Mouse (Mus musculus): ENCODE results near the gene Qrich2. TPM values are rescaled to one million over a fixed set of nuclear protein-coding genes. Genes with fewer than 3 reads are reported as not detected.
"Not testable (repeated sequence)": the region's sequence is repeated elsewhere in the genome, so short reads cannot be mapped to it uniquely, and the experiment has no call there.

Qrich2 gene
- polyA plus RNA-seq, 1 experiment from 2014 or later: not detected

GRCm38 (mm10) chr11:116470896-116471295 lies 4.9 kb upstream of the Qrich2 start:
- Histone ChIP-seq H3K9me3 (no peaks in the 10 kb centered on the region), H3K4me2 (no peak overlapping the region), H3K36me3 (peaks cover 70% of the 10 kb centered on the region), H3K4me3 (no peak overlapping the region), H3K27ac (replicated peaks) (peak overlapping the region; percentile 81), H3K4me1 (peaks cover 10% of the 10 kb centered on the region), H3K9ac (peak overlapping the region; percentile 44; the same call in 1 of the 2 replicates), H3K27me3 (replicated peaks) (0 out of 2 replicates have a peak, but pooled peaks cover 3% of the 10 kb centered on the region)
- ATAC-seq (ENCODE audit: extremely low read depth, insufficient number of reproducible peaks, low FRiP score, low TSS enrichment): no peak
- 46% methylated on average over 4 of the region's 4 CpGs for WGBS

- Histone ChIP-seq H3K4me1 (peaks cover 10% of the 10 kb centered on the region), H3K27me3 (replicated peaks) (peaks cover 9% of the 10 kb centered on the region; the same call in 1 of the 2 replicates), H3K27ac (replicated peaks) (peak overlapping the region; percentile 81), H3K4me2 (no peak overlapping the region), H3K9me3 (no peaks in the 10 kb centered on the region), H3K36me3 (peaks cover 63% of the 10 kb centered on the region), H3K4me3 (no peak overlapping the region), H3K9ac (peak overlapping the region; percentile 44; the same call in 1 of the 2 replicates)
- ATAC-seq (ENCODE audit: extremely low read depth, insufficient number of reproducible peaks, low FRiP score, low TSS enrichment): no peak
- 83% methylated on average over 3 of the region's 3 CpGs for WGBS
These were observed 4.2 kb upstream of the Qrich2 start for GRCm38 (mm10) chr11:116470249-116470648.

- not testable (repeated sequence) for H3K9me3 ChIP-seq; H3K27ac ChIP-seq (replicated peaks); H3K4me1 ChIP-seq; H3K4me2 ChIP-seq; ATAC-seq (ENCODE audit: extremely low read depth, insufficient number of reproducible peaks, low FRiP score, low TSS enrichment); H3K4me3 ChIP-seq; H3K9ac ChIP-seq
- H3K36me3 ChIP-seq: peaks cover 44% of the 10 kb centered on the region
- 75% methylated on average over 3 of the region's 3 CpGs for WGBS
- H3K27me3 ChIP-seq (replicated peaks): peaks cover 12% of the 10 kb centered on the region; the same call in 1 of the 2 replicates
These were observed 2.3 kb upstream of the Qrich2 start for GRCm38 (mm10) chr11:116468338-116468737.

GRCm38 (mm10) chr11:116463833-116464232 lies 2.2 kb downstream of the Qrich2 start:
- Histone ChIP-seq H3K27me3 (replicated peaks) (peaks cover 12% of the 10 kb centered on the region; the same call in 1 of the 2 replicates), H3K4me3 (no peak overlapping the region), H3K36me3 (no peaks in the 10 kb centered on the region), H3K4me2 (no peak overlapping the region), H3K9me3 (no peaks in the 10 kb centered on the region), H3K27ac (replicated peaks) (no peak overlapping the region), H3K4me1 (no peaks in the 10 kb centered on the region), H3K9ac (no peak overlapping the region)
- 4% methylated on average over 2 of the region's 2 CpGs for WGBS
- ATAC-seq (ENCODE audit: extremely low read depth, insufficient number of reproducible peaks, low FRiP score, low TSS enrichment): no peak; the same call in 1 of the 2 replicates

GRCm38 (mm10) chr11:116463338-116463737 lies 2.7 kb downstream of the Qrich2 start:
- ATAC-seq (ENCODE audit: extremely low read depth, insufficient number of reproducible peaks, low FRiP score, low TSS enrichment): no peak
- Histone ChIP-seq H3K9ac (0 out of 2 replicates have a peak overlapping the region, but pooled peaks have one; percentile 21), H3K36me3 (no peaks in the 10 kb centered on the region), H3K9me3 (no peaks in the 10 kb centered on the region), H3K27ac (replicated peaks) (no peak overlapping the region), H3K27me3 (replicated peaks) (peaks cover 12% of the 10 kb centered on the region; the same call in 1 of the 2 replicates), H3K4me2 (no peak overlapping the region), H3K4me3 (no peak overlapping the region), H3K4me1 (no peaks in the 10 kb centered on the region)
- WGBS: 56% methylated on average over 5 of the region's 5 CpGs

GRCm38 (mm10) chr11:116459786-116460185 lies 6.3 kb downstream of the Qrich2 start:
- peaks cover 19% of the 10 kb centered on the region for H3K27me3 ChIP-seq (replicated peaks)
- H3K4me3 ChIP-seq: no peak overlapping the region
- no peaks in the 10 kb centered on the region for H3K4me1 ChIP-seq
- H3K27ac ChIP-seq (replicated peaks): no peak overlapping the region
- no peak overlapping the region for H3K4me2 ChIP-seq
- no peak overlapping the region for H3K9ac ChIP-seq
- H3K36me3 ChIP-seq: no peaks in the 10 kb centered on the region
- ATAC-seq (ENCODE audit: extremely low read depth, insufficient number of reproducible peaks, low FRiP score, low TSS enrichment): no peak
- 58% methylated on average over 4 of the region's 4 CpGs for WGBS
- H3K9me3 ChIP-seq: no peaks in the 10 kb centered on the region

GRCm38 (mm10) chr11:116456234-116456633 lies 9.8 kb downstream of the Qrich2 start:
- H3K27me3 ChIP-seq (replicated peaks): peaks cover 31% of the 10 kb centered on the region
- H3K9me3 ChIP-seq: no peaks in the 10 kb centered on the region
- ATAC-seq (ENCODE audit: extremely low read depth, insufficient number of reproducible peaks, low FRiP score, low TSS enrichment): no peak
- H3K4me1 ChIP-seq: no peaks in the 10 kb centered on the region
- no peak overlapping the region for H3K4me3 ChIP-seq
- no peak overlapping the region for H3K4me2 ChIP-seq
- WGBS: 75% methylated on average over 8 of the region's 8 CpGs
- no peaks in the 10 kb centered on the region for H3K36me3 ChIP-seq
- H3K27ac ChIP-seq (replicated peaks): no peak overlapping the region
- no peak overlapping the region for H3K9ac ChIP-seq

GRCm38 (mm10) chr11:116453889-116454288 lies 12.2 kb downstream of the Qrich2 start:
- H3K27ac ChIP-seq (replicated peaks): no peak overlapping the region
- peaks cover 33% of the 10 kb centered on the region for H3K27me3 ChIP-seq (replicated peaks)
- no peak overlapping the region for H3K9ac ChIP-seq
- 80% methylated on average over 10 of the region's 10 CpGs for WGBS
- H3K9me3 ChIP-seq: peaks cover 10% of the 10 kb centered on the region; the same call in 1 of the 2 replicates
- no peaks in the 10 kb centered on the region for H3K4me1 ChIP-seq
- H3K4me2 ChIP-seq: no peak overlapping the region
- no peak for ATAC-seq (ENCODE audit: extremely low read depth, insufficient number of reproducible peaks, low FRiP score, low TSS enrichment)
- H3K36me3 ChIP-seq: no peaks in the 10 kb centered on the region
- no peak overlapping the region for H3K4me3 ChIP-seq

- Histone ChIP-seq H3K27me3 (replicated peaks) (peaks cover 40% of the 10 kb centered on the region), H3K4me2 (no peak overlapping the region), H3K36me3 (no peaks in the 10 kb centered on the region), H3K9me3 (peaks cover 10% of the 10 kb centered on the region; the same call in 1 of the 2 replicates), H3K27ac (replicated peaks) (no peak overlapping the region), H3K9ac (no peak overlapping the region), H3K4me3 (no peak overlapping the region), H3K4me1 (peaks cover 9% of the 10 kb centered on the region)
- 90% methylated on average over 3 of the region's 3 CpGs for WGBS
- no peak for ATAC-seq (ENCODE audit: extremely low read depth, insufficient number of reproducible peaks, low FRiP score, low TSS enrichment)
These were observed 16.7 kb downstream of the Qrich2 start for GRCm38 (mm10) chr11:116449341-116449740.

- Histone ChIP-seq H3K4me1 (peaks cover 9% of the 10 kb centered on the region), H3K9me3 (peaks cover 10% of the 10 kb centered on the region; the same call in 1 of the 2 replicates), H3K27ac (replicated peaks) (no peak overlapping the region), H3K4me3 (no peak overlapping the region), H3K9ac (no peak overlapping the region), H3K36me3 (no peaks in the 10 kb centered on the region), H3K4me2 (no peak overlapping the region), H3K27me3 (replicated peaks) (peaks cover 30% of the 10 kb centered on the region)
- ATAC-seq (ENCODE audit: extremely low read depth, insufficient number of reproducible peaks, low FRiP score, low TSS enrichment): no peak
- 53% methylated on average over 5 of the region's 5 CpGs for WGBS
These were observed 18.2 kb downstream of the Qrich2 start for GRCm38 (mm10) chr11:116447822-116448221.

GRCm38 (mm10) chr11:116446308-116446887 lies 19.6 kb downstream of the Qrich2 start:
- H3K4me3 ChIP-seq: no peak overlapping the region
- H3K9me3 ChIP-seq: peaks cover 10% of the 10 kb centered on the region; the same call in 1 of the 2 replicates
- 9% methylated on average over 19 of the region's 19 CpGs for WGBS
- no peaks in the 10 kb centered on the region for H3K36me3 ChIP-seq
- no peak for ATAC-seq (ENCODE audit: extremely low read depth, insufficient number of reproducible peaks, low FRiP score, low TSS enrichment)
- no peak overlapping the region for H3K27ac ChIP-seq (replicated peaks)
- H3K4me1 ChIP-seq: peaks cover 9% of the 10 kb centered on the region
- peak overlapping the region; percentile 56 for H3K9ac ChIP-seq
- H3K27me3 ChIP-seq (replicated peaks): peaks cover 30% of the 10 kb centered on the region
- no peak overlapping the region for H3K4me2 ChIP-seq
